Mouse (Mus musculus) G1E (cell line): ENCODE measurements around the gene Procr. TPM values are rescaled to one million over a fixed set of nuclear protein-coding genes. Genes with fewer than 3 reads are reported as not detected.

Experiments used
- ATAC-seq: 2 replicates; pipeline ENCODE4 v1.8.0; 2016; ENCODE audit warnings: mild to moderate bottlenecking; ENCODE audit not compliant: insufficient number of reproducible peaks, poor library complexity, low FRiP score, severe bottlenecking; ENCODE audit errors: extremely low read depth
- DNase-seq: peaks from one replicate; pipeline ENCODE4 v3.0.0; 2012; ENCODE audit warnings: low spot score
- H3K27me3 ChIP-seq: 2 replicates; pipeline ENCODE4 v1.6.1; 2012; ENCODE audit warnings: mild to moderate bottlenecking, low read length, inconsistent platforms; ENCODE audit not compliant: insufficient read depth
- H3K36me3 ChIP-seq: replicated peaks from 2 replicates; pipeline ENCODE3; 2012; ENCODE audit warnings: mild to moderate bottlenecking, inconsistent platforms
- H3K4me1 ChIP-seq: 2 replicates; pipeline ENCODE4 v1.6.1; 2012; ENCODE audit warnings: low read depth, low read length, inconsistent platforms, mixed read lengths; ENCODE audit not compliant: insufficient read depth
- H3K4me3 ChIP-seq: 2 replicates; pipeline ENCODE4 v1.5.1; 2012; ENCODE audit warnings: low read depth, mild to moderate bottlenecking, inconsistent platforms, low read length, moderate library complexity, mixed read lengths
- H3K9me3 ChIP-seq: replicated peaks from 2 replicates; pipeline ENCODE4 v1.6.1; 2012; ENCODE audit warnings: inconsistent platforms
- CTCF ChIP-seq: IDR thresholded peaks from 2 replicates; pipeline ENCODE4 v1.5.1; 2012; ENCODE audit warnings: low read depth, low read length, inconsistent platforms, mixed read lengths
- GATA1 ChIP-seq: IDR thresholded peaks from 2 replicates; pipeline ENCODE4 v1.6.1; 2012; ENCODE audit warnings: borderline replicate concordance, low read length, inconsistent platforms, mixed read lengths
- GATA2 ChIP-seq: IDR thresholded peaks from 2 replicates; pipeline ENCODE4 v1.6.1; 2012; ENCODE audit warnings: low read depth, low read length, inconsistent platforms, borderline replicate concordance
- POLR2AphosphoS5 ChIP-seq: IDR thresholded peaks from 2 replicates; pipeline ENCODE4 v1.6.1; 2012; ENCODE audit warnings: low read depth, low read length, inconsistent platforms; ENCODE audit not compliant: insufficient replicate concordance
- TAL1 ChIP-seq: conservative IDR thresholded peaks from 2 replicates; pipeline ENCODE4 v1.6.1; 2012; ENCODE audit warnings: low read depth, low read length, inconsistent platforms, mixed read lengths
- polyA plus RNA-seq: library from polyadenylated mRNA; stranded (reverse); fragments of >175 nt; gene quantifications from 2 replicates; pipeline ENCODE4 v1.2.3, GENCODE M21; 2012
- total RNA-seq, 2 experiments: library from RNA; stranded (forward) in 1 of 2; stranded (reverse) in 1 of 2; fragments of 200-1000 nt in 1 of 2; fragments of >200 nt in 1 of 2; fragmentation: Nextera tagmentation in 1 of 2; gene quantifications; 2 replicates each; pipeline ENCODE4 v1.2.3; 2014 to 2017

The Procr gene
- total and polyA plus RNA-seq, 3 experiments: 0.15 to 1.5 TPM; not detected in 1

GRCm38 (mm10) chr2:155742931-155743337 is 8.0 kb upstream of the Procr start:
- peak; percentile 38; the same call in 1 of the 2 replicates for TF ChIP-seq TAL1
- TF ChIP-seq CTCF: no peak
- H3K4me3 ChIP-seq: peak overlapping the region; percentile 63; the same call in 1 of the 2 replicates
- peak; percentile 72 for ATAC-seq
- H3K4me1 ChIP-seq: peaks cover 47% of the 10 kb centered on the region
- H3K27me3 ChIP-seq: peaks cover 37% of the 10 kb centered on the region
- H3K9me3 ChIP-seq: no peaks in the 10 kb centered on the region
- DNase-seq: peak; percentile 56
- H3K36me3 ChIP-seq: no peaks in the 10 kb centered on the region

GRCm38 (mm10) chr2:155743351-155743750 is 7.6 kb upstream of the Procr start:
- ATAC-seq (no peak), DNase-seq (no peak)
- Histone ChIP-seq H3K4me3 (no peak overlapping the region; the same call in 1 of the 2 replicates), H3K9me3 (no peaks in the 10 kb centered on the region), H3K4me1 (peaks cover 43% of the 10 kb centered on the region), H3K27me3 (peaks cover 37% of the 10 kb centered on the region), H3K36me3 (no peaks in the 10 kb centered on the region)
- TF ChIP-seq CTCF: no peak
- no peak for TF ChIP-seq TAL1
- TF ChIP-seq GATA1: no peak
- TF ChIP-seq POLR2AphosphoS5: no peak
- no peak for TF ChIP-seq GATA2

GRCm38 (mm10) chr2:155745487-155745886 is 5.4 kb upstream of the Procr start:
- H3K9me3 ChIP-seq: no peaks in the 10 kb centered on the region
- H3K36me3 ChIP-seq: no peaks in the 10 kb centered on the region
- H3K27me3 ChIP-seq: peaks cover 47% of the 10 kb centered on the region
- TF ChIP-seq GATA2 (no peak), TAL1 (no peak), CTCF (no peak), POLR2AphosphoS5 (no peak), GATA1 (no peak)
- H3K4me3 ChIP-seq: no peak overlapping the region
- ATAC-seq: no peak
- DNase-seq: no peak
- peaks cover 36% of the 10 kb centered on the region for H3K4me1 ChIP-seq

- Histone ChIP-seq H3K9me3 (no peaks in the 10 kb centered on the region), H3K4me1 (peaks cover 24% of the 10 kb centered on the region), H3K4me3 (no peak overlapping the region), H3K36me3 (no peaks in the 10 kb centered on the region), H3K27me3 (peaks cover 76% of the 10 kb centered on the region)
- TF ChIP-seq GATA2 (no peak), CTCF (no peak), TAL1 (no peak), POLR2AphosphoS5 (no peak), GATA1 (no peak)
- no peak for ATAC-seq
- DNase-seq: no peak
Measured at GRCm38 (mm10) chr2:155749394-155749793, 1.5 kb upstream of the Procr start.

- H3K4me1 ChIP-seq: peaks cover 21% of the 10 kb centered on the region
- DNase-seq (no peak), ATAC-seq (no peak)
- peaks cover 56% of the 10 kb centered on the region for H3K27me3 ChIP-seq
- 0 out of 2 replicates have a peak, but pooled peaks have one; percentile 42 for TF ChIP-seq CTCF
- TF ChIP-seq POLR2AphosphoS5: no peak
- TF ChIP-seq GATA1: no peak
- TF ChIP-seq TAL1: no peak
- TF ChIP-seq GATA2: no peak
- H3K4me3 ChIP-seq: no peak overlapping the region
- no peaks in the 10 kb centered on the region for H3K36me3 ChIP-seq
- H3K9me3 ChIP-seq: no peaks in the 10 kb centered on the region
Measured at GRCm38 (mm10) chr2:155755746-155756145, 4.8 kb downstream of the Procr start.

- Histone ChIP-seq H3K36me3 (no peaks in the 10 kb centered on the region), H3K27me3 (peaks cover 49% of the 10 kb centered on the region), H3K4me1 (peaks cover 8% of the 10 kb centered on the region), H3K9me3 (no peaks in the 10 kb centered on the region), H3K4me3 (no peak overlapping the region)
- ATAC-seq (no peak), DNase-seq (no peak)
- no peak for TF ChIP-seq POLR2AphosphoS5
- TF ChIP-seq TAL1: no peak
- TF ChIP-seq GATA2: no peak
- no peak for TF ChIP-seq CTCF
- no peak for TF ChIP-seq GATA1
Measured at GRCm38 (mm10) chr2:155756855-155757566, 6.1 kb downstream of the Procr start.
